Mouse (Mus musculus): ENCODE data around the gene Plod2.

DNA sequence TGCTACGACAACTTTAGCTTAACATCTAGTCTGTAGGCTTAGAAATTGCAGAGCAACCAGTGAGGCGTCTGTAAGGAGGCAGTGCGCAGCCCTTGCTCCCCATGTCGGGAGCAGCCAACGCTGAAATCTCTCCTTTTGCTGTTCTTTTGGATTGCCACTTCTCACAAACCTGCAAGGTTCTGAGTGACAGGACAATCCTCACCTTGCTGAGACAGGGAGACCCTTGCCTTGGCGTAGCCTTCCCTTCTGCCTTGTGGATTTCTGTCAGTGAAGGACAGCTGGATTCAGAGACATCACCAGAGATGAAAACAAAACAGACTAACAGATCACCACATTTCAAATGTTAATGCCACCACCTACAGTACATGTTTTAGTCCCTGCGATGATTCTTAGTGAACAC, 5.8 kb downstream of the Plod2 start:
- TF ChIP-seq CHD2 (IDR thresholded peaks at IDR 0.05; ENCODE audit: low read depth, low read length) (no peak), ZNF384 (IDR thresholded peaks at IDR 0.05; ENCODE audit: low read depth, low read length) (no peak), ZC3H11A (IDR thresholded peaks at IDR 0.05; ENCODE audit: borderline replicate concordance, low read depth, low read length) (no peak), MAFK (IDR thresholded peaks at IDR 0.05; ENCODE audit: insufficient read depth, low read depth, low read length) (no peak)
